Mouse (Mus musculus) gonadal fat pad, adult 2 months (tissue): ENCODE results near the gene Fndc3b. TPM values are rescaled to one million over a fixed set of nuclear protein-coding genes. Genes with fewer than 3 reads are reported as not detected.

ENCODE experiments used
- DNase-seq: peaks from one replicate; pipeline ENCODE4 v3.0.0-alpha.2; 2012; ENCODE audit warnings: low read depth
- polyA plus RNA-seq: library from polyadenylated mRNA; depleted of rRNA; stranded (reverse); fragments of >200 nt; gene quantifications from 2 replicates; pipeline ENCODE4 v1.2.3, GENCODE M21; 2012

The Fndc3b gene
- polyA plus RNA-seq, 1 experiment: 30.1 TPM

DNA sequence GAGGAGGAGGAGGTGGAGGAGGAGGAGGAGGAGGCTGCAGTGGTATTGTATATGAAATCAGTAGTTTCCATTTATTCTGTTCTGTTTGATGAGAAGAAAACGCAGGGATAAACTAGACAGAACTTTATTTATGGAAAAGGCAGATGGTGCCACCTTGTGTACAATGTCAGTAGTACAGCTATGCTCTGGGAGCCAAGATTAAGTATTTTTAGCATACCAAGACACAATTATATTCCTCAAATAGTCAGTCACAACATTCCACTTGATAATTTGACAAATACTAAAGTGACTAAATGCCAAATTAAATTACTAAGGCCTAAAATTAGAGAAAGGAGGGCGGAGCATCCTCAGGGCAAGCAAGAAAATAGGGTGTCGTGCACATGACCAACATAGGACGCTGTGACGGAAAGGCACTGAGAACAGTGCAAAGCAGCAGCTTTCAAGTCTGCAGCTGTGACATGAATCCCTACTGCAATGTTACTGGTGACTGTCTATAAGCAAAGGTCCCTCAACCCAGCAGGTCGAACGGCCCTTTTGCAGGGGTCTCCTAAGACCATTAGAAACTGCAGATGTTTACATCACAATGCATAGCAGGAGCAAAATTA, 244.7 kb downstream of the Fndc3b start:
- no peak for DNase-seq

DNA sequence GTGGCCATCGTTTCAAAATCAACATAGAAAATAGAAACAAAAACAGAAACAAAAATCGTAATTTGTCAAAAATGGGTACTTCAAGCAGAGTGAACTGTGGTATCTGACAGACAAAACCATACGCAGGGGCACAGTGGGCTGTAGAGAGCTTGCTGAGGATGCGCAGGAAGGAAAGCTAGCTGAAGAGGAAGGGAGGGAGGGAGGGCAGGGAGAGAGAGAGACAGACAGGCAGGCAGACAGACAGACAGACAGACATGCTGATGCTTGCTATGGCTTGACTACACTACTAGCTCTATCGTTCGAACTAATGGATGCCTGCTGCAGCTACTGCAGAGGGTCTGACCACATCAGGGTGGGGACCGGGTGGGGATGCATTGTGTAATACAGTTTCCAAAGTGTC, 247.7 kb downstream of the Fndc3b start:
- DNase-seq: no peak

DNA sequence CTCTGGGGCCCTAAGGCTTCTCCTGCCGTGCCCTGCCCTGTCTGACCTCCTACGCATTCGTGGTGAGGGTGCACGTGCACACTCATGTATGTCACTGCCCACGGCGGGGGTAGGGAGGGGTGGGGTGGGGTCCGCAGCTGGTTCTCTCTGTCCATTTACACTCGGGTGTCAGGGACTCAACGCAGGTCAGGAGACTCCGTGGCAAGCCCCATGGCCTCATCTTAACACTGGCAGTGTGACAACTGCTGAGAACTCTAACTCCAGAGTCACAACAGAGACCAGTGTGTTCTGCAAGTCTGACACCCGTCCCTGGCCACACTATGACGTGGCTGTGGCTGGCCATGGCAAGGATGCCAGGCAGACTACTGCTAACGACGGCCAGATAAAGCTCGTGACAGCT, 248.2 kb downstream of the Fndc3b start:
- DNase-seq: no peak

DNA sequence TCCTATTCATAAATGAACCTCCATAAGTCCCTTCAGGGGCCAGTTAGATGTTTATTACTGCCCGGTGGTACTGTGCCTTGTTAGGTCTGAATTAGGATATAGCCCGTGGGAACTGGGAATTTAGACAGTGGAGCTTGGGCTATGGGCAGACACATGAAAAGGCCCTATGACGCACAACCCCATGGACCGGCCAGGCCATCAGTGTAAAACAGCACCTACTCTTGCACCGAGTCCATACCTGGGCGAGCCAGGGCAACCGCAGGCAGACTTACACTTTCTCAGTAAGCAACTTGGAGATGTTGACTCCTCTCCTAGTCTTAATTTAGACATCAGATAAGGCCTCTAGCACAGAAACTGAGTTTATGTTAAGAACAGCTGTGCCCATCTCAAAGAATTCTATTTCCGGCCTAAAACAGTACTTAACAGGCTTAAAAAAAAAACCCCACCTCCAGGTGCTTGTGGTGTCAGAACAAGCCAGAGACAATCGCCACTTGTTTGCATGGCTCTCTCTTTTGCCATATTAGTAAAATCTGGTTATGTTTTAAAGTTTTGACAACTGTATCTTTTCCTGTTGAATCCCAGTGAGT, 248.7 kb downstream of the Fndc3b start:
- no peak for DNase-seq

DNA sequence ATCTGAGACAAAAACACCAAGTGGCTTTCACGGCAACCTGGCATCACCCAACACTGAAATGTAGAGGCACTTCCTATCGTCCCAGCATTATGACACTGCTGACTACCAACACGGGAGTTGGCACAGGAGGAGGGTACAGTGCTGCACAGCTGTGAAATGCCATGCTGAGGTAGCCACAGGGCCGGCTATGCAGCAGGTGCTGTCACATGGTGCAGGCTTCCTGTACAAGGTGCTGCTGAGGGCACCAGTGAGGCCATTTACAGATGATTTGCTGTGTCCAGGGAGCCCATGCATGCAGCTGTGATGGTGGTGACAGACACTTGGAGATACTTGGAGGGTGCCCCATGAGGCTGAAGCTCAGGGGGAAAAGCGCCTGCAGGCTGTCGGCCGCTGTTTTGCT, 249.2 kb downstream of the Fndc3b start:
- DNase-seq: no peak

DNA sequence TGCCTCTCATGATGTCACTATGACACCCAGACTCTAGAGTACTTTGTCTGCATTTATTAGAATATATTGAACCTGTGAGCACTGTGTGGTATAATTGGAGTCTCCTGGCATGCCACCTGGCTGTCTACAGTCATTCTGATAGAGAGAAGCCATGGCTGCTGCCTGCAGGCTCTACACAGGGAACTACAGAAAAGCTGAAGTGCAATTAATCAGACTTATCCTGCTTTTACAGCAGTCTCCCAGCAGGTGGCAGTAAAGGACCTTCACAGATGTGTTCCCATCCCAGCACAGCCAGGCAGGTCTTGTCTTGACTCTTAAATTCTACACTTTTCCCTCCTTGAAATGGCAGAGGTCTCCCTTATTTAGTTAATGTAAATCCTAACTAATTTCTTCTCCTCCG, 250.1 kb downstream of the Fndc3b start:
- DNase-seq: no peak

DNA sequence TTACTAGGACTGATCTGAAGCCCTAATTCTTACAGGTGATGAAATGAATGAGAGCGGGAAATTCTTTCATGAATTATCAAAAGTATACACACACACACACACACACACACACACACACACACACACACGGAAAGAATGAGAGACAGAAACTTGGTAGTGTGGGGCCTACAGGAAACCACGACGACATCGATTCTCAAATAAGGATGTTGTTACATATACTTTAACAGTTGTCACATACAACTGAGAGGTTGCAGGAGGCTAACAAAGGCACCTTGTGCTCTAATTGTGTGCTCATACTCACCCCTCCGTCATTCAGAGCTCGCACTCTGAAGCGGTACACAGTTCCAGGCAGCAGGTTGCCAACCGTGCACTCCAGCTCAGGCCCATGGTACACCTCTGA, 252.7 kb downstream of the Fndc3b start:
- no peak for DNase-seq

DNA sequence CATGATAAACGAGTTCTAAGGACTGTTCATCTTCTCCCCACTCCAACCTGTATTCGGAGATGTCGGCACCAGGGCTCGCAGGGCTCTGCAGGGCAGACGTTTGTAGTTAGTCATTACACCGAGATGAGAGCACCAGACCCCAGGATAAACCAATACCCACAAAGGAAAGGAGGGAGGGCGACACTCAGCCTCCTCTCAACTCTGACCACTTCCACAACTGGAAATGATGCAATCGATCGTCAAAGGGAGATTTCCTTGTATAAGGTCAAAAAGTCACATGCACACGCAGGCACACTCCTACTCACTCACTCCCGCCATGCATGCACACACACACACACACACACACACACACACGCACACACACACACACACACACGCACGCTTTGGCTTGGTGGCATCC, 254.6 kb downstream of the Fndc3b start:
- no peak for DNase-seq

DNA sequence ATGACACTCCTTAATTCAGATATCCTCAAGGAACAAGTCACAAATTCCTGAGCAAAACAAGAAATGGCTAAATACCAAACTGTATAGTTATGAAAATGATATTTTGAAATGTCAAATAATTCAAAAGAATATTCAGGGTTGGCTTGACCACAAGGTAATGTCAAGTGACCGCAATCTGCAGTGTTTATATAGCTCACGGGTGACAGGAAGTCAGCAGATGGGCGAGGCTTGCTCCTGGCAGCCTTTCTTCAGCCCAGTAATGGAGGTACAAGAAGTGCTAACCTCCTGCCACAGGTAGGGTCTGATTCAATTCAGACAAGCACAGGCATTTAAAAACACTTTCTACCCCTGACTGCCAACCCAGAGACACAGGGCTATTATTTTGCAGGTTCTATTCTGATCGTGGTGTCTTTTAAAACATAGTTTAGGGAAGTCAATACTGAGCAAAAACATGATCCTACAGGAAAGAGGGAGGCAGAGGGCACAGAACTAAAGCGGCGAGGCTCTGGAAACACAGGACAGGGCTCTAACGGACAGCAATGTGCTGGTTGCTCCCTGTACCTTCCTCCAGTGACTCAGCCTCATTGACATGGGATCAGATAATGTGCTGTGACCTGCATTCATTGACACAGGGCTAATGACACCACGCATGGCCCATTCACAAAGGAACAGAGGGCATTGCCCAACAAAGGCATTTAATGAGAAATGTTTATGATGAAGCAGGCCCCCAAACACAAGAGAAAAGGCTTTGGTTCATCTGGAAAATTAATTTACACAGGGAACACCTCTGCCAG, 256.5 kb downstream of the Fndc3b start:
- no peak for DNase-seq

DNA sequence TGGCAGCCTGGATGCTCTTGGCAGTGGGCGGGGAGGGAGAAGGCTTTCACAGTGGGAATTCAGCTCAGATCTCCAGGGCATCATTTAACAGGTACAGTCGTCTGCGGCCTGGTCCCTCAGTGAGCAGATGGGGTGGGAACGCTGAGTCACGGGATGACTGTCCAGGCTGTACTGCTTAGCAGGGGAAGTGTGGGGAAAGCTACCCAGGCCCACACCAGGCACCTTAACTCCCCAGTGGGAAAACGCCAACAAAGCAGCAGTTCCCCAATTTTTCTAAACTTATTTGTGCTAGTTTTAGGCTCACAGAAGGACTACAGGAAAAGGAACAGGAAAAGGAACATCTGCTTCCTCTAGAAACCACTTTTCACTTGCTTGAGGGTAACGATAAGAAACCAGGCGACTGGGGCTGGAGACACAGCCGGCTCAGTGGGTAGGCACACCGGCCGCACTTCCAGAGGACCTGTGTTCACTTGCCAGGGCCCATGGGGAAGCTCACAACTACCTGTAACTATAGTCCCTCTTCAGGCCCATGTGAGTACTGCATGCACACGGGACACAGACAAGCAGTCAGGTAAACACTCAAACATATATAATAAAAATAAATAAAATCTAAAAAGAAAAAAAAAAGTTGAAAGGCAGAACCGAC, 257.5 kb downstream of the Fndc3b start:
- DNase-seq: no peak

DNA sequence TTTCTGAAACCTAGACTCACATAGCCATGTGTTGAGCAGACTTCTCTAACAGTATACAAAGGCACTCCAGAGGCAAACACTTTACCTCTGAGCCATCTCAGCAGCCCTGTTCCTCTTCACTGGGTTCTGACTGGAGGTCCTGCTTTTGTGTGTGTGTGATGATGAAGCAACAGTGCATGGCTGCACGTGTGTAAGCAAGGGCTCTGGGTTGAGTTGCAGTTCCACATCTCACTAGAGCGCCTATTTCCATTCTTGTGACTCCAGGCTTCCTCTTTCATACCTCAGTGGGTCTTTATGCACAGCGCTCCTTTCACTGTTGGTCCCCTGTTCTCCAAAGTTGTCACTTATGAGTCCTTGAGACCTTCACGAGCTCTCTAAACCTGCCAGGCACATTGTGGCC, 261.7 kb downstream of the Fndc3b start:
- DNase-seq: no peak

DNA sequence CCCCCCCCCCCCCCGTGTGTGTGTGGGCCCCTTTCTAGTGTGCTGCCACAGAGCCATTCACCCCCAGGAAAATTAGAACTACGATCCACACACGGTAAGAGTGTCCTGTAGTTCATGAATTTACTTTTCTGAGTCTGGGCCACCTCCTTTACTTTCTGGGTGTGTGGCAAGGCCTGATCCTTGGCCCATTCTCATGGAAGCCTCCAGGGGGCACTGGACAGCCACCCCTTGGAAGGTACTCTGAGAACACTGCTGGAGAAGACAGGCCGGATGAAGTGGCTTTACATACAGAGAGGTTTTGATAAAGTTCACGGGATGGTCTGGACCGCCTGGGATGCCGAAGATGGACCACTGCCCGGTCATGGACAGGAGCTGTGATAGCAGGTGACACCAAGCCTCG, 262.7 kb downstream of the Fndc3b start:
- no peak for DNase-seq

DNA sequence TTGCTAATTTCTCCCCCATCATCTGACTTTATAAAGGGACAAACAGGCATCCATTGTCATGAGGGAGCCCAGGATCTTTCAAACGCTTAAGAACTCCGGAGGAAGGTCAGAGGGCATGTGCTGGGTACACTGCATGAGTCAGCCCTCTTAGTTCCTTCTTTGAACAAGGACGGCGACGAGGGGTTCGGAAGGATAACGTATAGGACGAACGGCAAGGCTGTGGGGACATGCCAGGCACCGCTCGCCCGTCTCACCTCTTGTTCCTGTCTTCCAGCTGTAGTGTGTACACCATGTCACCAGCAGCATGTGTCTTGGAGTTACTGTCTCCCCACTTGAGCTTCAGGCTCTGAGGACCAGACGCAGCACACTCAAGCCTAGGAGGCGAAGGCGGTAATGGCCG, 271.4 kb downstream of the Fndc3b start:
- no peak for DNase-seq

DNA sequence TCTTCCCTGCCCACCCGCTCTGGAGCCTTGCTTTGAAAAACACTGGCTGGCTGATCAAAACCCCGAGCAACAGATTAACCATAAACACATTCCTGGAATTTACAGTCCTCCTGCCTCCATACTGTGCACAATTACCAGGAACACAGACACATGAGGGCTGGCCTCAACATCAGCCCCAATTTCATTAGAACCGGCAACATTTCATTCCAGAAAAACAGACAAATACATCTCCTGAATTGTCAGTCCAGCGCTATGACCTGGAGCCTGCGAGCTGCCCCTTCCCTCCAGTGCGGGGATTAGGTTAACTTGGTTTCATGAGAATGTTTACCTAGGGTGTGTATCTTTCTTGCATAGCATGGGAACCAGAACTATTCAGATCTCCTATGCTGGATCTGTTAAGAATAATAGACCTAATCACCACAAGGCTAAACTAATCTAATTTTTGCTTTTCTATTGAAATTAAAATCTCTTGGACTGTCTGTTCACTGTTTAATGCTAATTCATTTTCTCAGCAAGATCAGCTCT, 275.9 kb downstream of the Fndc3b start:
- DNase-seq: no peak

DNA sequence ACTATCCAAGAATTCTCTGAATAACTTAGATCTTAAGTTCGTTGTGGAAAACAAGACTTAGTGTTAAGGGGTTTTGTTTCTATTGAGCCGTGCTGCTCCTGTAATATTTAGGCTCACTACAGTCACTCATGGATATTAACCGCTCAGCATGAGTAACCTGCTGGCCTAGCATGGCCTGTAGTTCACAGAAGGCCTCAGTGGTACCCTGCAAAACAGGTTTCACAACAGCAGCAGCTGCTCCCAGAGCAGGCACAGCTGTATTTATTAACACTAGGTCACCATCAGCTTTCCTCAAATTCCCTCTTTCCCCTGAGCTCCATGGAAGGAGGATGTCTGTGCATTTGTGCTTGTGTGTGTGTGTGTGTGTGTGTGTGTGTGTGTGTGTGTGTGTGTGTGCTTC, 278.1 kb downstream of the Fndc3b start:
- no peak for DNase-seq

DNA sequence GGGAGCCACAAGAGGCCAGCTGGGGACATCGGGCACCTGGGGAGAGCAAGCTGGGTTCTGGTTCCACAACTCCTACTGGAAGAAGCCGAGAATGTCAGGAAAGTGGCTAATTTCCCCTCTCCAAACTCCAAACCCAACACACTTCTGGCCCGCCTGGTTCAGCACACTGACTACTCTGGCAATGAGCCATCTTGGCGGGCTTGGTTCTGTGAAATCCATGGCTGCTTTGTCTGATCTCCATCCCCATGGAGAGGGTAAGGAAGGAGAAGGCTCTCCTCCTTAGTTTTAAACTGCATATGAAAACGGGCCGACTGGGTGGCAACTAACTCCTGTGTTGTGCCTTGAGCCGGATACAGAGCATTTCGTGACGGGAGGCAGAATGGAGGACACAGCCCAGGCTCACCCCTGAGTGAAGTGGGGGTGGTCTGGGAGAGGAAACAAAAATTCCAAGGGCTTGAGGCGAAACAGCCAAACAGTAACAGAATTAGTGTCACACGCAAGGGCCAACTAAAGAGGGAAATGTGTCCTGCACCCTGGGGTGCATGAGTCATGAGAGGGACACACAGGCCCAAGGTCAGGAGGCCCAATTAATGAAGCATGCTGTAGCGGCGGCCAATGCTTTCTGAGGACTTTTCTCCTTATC, 280.4 kb downstream of the Fndc3b start:
- DNase-seq: no peak

DNA sequence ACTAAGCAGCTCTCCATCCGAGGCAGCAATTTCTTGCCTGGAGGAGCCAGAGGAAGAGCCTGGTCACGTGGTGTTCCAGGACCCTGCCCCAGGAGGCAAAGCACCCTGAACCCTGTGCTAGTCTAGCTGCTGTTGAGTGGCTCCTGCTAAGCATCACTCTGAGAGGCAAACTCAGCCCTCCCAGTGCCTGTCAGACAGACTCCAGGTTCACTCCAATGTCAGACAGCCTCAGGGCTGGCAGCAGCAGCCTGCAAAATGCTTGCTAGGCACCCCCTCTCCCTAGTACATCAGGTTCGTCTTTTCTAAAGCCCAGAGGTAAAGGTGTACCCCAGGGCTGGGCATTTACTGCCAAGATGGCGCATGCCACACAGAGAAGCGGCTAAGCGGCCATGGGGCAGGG, 283.7 kb downstream of the Fndc3b start:
- no peak for DNase-seq

DNA sequence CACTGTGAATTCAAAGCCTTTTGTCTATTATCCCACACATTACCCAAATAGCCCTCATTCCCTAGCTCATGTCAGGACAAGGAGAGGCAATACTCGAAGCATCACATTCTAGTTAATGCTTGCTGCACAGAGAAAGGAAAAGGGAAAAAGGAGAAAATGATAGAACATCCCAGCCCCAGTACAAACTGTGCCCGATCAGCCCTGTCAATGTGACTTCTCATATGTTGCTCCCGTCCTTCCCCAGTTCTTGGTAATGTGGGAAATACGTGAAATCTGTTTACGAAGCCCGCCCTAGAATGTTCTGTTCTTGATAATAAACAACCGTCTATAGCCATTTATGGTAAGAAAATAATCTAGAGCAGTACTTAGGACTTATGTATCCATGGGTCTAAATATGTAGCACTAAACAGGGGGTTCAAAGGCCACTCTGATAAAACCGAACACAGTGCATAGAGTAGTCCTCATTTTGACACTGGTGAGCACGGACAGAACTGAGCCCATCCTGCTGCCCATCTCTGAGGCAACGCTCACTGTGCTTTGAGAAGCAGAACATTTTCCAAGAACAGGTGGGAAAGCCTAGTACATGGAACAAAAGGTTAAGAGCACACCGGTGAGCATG, 286.9 kb downstream of the Fndc3b start:
- no peak for DNase-seq

DNA sequence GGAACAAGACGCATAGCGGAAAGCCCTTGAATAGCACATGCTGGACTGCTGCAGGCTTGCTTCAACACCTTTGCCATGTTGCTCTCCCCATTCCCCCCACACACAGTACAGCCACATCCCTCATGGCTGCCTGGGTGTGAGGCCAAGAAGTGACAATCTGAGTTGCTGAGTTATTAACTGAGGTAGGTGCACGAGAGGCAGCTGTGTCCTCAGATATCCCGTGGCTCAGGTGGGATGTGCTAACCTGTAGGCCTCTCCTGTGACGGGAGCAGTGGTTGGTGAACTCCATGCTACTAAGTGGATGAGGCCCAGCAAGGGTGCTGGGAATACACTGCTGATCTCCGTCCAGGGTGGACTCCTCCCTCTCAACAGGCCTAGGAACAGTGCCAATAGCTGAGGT, 288.6 kb downstream of the Fndc3b start:
- DNase-seq: no peak

DNA sequence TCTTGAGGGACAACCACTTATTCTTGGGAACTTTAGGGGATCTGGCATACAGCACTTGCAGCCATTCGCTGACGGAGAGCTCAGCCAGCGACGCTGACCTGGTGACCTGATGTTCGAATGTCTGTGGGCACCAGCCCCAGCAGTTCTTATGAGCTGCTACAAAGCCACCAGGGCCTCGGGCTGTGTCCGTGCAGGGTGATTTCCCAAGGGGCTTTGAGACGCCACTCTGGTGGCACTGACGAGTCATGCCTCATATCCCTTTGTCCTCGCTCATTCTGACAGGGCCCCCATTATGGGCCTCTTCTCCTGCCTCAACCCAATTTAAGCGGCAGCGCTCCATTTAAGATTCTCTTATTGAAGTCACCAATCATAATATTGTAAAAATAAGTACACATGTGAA, 289.1 kb downstream of the Fndc3b start:
- no peak for DNase-seq

DNA sequence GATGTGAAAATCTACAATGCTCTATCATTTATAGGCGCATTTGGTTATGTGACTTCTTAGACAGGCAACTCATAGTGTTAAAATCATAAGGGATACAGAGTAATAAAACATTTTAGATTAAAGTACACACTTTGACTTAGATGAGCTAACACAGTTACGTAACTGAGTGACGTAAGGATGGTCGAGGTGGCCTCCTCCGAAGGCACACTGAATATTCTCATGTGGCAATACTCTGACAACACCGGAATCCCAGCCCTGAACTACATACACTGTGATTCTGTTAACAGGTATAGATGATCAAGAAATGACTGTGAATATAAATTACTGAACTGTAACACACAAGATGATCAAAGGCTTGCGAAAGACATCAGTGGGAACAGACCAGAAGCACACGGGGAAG, 292.5 kb downstream of the Fndc3b start:
- no peak for DNase-seq

DNA sequence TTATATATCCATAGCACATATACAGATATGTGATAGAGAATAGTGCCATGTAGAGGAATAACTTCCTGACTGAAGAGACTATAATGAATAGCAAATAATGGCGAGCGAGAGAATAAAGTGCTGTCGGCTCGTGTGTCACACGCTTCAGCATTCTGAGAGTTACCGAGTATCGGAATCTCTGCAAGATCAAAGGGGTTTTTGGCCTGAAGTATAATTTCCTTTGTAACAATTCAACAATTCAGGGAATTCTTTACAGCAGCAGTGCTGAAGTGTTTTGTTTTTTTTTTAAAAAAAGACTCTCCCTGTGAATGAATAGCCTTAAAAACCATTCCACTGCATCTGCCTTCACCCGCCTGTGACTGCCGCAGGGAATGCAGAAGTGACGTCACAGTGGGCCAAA, 294.3 kb downstream of the Fndc3b start:
- no peak for DNase-seq
